Mouse (Mus musculus) bone marrow, adult 2 months (tissue): Measurements from ENCODE around the gene Emc7.

Experiments
- CTCF ChIP-seq: fragments of 200-500 bp; IDR thresholded peaks from 2 replicates; pipeline ENCODE4 v1.5.1; 2011; ENCODE audit warnings: low read length, control low read depth; ENCODE audit not compliant: control insufficient read depth, insufficient read depth
- POLR2A ChIP-seq: fragments of 200-500 bp; IDR thresholded peaks from 2 replicates; pipeline ENCODE4 v1.6.1; 2011; ENCODE audit warnings: low read depth, mild to moderate bottlenecking, control low read depth, low read length, borderline replicate concordance; ENCODE audit not compliant: control insufficient read depth

- TF ChIP-seq CTCF: no peak
- TF ChIP-seq POLR2A: no peak
Observed at GRCm38 (mm10) chr2:112517218-112517617, 62.4 kb downstream of the Emc7 start.
